Mouse (Mus musculus): ENCODE measurements at regions not wholly inside any gene's neighbourhood (a gene's known extent, or its start where the extent isn't known, plus 50 kb on each side); places are given as distances from the start of the nearest gene placed in this dataset.

GRCm38 (mm10) chr16:29858645-29859044 is 205.5 kb upstream of the Hes1 start:
- no peak for DNase-seq (ENCODE audit: low spot score in 2 of 2)

DNA sequence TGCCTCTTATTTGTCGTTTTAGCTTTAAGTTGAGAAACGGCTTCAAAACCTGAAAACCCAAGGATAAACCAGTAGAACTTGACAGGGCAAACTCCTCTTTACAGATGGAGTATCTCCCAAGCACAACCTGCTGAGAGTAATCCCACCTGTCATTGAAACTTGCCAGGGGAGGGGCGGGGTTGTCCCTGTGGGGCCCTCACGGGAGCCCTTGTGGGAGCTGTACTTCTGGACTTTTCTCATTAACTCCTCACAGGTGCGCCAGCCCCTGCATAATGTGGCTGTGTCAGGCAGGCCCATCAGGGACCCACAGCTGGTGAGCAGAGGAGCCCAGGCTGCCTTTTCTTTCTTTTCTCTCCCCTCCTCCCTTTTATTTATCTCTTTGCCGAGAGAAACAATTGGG is 203.9 kb upstream of the Hes1 start:
- no peak for DNase-seq (ENCODE audit: low spot score in 2 of 2)

DNA sequence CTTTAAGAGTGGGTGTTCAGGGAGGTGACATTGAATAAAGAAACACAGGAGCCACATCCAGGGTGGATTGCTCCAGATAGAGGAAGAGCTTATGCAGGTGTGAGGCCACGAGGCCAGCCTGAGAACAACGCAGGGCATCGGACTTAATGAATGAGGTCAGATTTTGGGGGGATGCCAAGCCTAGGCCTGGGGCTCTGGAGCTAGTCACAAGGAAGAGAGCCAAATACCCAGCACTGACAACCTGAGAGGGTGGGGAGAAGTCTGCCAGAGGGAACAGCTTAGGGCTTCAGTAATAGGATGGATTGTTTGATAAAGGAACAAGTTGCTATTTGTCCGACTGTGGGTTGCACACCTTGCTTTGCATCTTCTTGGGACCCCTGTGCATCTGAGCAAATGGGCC is 203.1 kb upstream of the Hes1 start:
- no peak for DNase-seq (ENCODE audit: low spot score in 2 of 2)

DNA sequence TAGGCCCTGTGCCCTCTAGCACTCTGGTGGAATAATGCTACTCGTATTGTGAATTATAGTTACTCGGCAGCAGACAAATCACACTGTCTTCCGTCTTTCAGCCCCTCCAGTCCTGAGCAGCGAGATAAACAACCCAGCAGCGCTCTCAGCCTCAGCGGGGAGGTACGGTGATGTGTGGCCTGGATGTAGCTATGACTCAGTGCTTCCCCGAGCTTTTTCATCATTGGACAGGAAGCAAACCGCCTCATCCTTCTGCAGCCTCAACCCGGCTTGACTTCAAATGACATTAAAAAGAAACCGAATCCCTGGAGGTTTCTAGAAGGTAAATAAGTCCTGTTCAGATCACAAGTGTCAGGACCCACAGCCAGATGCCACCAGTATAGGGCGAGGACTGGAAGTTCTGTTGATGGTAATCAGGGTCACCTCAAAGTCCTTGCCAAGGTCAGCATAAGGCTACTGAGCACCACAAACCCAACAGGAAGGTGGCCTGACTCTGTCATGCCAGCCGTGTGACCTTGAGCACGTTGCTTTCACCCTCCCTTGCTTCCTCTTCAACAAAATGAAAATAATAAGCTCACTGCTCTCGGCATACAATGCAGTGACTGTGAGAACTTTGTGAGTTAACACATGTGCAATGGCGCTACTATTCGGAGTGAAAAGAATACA is 199.0 kb upstream of the Hes1 start:
- DNase-seq (ENCODE audit: low spot score in 2 of 2): no peak

- no peak for DNase-seq (ENCODE audit: low spot score in 2 of 2)
Measured at GRCm38 (mm10) chr16:29871395-29871794, 192.8 kb upstream of the Hes1 start.

- no peak for DNase-seq (ENCODE audit: low spot score in 2 of 2)
Measured at GRCm38 (mm10) chr16:29876196-29876595, 188.0 kb upstream of the Hes1 start.

DNA sequence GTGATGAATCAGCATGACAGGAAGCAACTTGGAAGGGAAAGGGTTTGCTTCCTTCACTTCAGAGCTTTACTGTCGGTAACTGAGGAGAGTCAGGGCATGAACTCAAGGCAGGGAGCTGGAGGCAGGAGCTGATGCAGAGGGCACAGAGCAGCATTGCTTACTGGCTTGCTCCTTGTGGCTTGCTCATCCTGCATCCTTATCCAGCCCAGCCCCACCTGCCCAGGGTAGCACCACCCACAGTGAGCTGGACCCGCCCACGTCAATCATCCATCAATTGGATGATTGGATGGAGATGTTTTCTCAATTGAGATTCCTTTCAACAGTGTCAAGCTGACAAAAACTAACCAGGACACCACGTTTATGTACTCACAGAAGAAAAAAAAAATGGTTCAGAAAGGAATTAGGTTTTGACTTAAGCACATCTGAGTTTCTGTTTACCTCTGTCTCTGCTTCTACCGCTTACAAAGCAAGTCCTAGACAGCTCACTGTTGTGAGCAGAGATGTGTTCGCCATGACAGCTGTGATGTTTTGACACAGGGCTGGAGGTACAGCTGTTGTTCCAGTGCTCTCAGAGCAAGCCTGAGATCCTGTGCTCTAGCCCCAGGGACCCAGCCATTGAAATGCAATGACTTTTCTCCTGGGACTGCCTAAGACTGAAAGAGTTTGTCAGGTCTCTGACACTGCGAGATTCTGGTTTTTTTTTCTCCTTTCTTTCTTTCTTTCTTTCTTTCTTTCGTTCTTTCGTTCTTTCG is 186.6 kb upstream of the Hes1 start:
- DNase-seq (ENCODE audit: low spot score in 2 of 2): no peak

GRCm38 (mm10) chr16:29879665-29880064 is 184.5 kb upstream of the Hes1 start:
- DNase-seq (ENCODE audit: low spot score in 2 of 2): no peak

DNA sequence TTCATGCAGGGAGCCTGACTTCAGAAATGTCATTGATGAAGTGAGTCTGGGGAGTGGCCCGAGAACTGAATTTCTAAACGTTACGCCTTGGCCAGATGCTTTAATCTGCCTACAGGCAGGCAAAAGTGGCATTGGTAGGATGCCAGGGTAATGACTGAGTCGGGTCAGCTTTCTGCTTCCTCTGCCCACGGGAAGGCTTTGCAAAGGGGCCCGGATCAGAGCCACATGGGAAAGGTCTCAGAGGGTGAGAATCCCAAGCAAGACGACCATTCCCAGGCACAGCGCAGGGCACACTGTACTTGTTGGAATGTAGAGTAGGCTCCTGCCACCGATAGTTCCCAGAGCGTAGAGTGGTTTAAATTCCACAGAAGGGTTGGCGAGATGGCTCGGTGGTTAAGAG is 182.7 kb upstream of the Hes1 start:
- DNase-seq (ENCODE audit: low spot score in 2 of 2): peak in 1 of 2 experiments; percentile 31

DNA sequence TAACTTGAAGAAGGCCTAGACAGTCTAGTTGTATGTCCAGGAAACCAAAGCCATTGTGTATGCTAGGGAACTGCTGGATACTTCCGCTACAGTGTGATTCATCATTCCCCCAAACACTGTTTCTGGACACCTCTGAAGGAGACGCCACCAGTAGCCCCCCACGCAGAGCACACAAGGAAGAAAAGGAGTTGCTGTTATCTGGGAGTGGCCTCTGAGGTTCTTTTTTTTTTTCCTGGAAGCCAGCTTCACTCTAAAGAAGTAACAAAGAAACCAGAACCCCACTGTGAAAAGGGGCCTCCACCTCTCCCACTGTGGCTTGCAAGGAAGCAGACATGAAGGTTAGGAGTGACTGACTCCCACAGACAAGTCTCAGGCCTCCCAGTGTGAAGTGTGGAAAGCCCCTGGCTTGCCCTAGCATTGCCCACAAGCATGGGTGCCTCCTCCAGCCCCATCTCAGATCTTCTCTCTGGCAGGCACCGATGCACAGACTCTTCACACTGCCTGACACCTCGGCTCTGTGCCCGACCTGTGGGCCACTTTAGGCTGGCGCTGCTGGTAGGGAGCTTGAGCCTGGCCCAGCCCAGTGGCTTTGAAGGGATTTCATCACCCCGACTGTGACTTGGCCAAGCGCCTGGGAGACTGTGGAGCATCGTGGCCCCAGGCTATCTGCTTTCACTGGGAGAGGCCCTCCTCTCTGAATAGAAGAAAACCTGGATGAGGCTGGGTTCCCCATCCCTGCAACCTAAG is 181.8 kb upstream of the Hes1 start:
- peak; percentile 37 to 60 for DNase-seq (ENCODE audit: low spot score in 2 of 2)

DNA sequence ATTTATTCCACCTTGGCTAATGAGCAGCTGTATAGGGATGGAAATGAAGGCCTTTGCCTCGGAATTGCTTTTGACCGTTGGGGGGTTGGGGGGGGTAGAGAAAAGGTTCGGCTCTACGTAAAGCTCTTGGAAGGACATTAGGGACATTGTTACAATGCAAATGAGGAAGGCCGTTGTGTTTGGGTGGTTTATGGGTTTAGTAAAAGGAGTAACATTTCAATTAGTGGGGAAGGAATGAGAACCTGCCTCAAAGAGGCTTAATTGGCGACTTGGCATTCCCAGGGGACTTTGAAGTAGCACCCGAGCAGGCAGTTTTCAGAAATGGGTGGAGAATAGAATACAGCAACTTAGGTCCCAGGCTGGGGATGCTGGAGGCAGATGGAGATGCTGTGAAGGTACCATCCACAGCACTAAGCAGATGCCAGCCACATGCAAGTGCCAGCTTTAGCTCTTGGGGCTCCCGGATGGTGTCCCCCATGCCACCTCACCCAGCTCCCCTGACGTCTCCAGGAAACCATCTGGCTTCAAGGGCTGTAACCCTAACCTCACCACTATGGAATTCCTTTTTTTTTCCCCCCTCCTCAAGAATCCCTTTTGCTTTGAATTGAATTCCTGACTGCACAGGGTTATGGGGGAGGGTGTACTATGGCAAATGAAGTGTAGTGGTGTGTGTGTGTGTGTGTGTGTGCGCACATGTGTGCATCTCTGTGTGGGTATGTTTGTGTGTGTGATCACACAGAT is 180.8 kb upstream of the Hes1 start:
- no peak for DNase-seq (ENCODE audit: low spot score in 2 of 2)

- no peak for DNase-seq (ENCODE audit: low spot score in 2 of 2)
Measured at GRCm38 (mm10) chr16:29884899-29885298, 179.3 kb upstream of the Hes1 start.

DNA sequence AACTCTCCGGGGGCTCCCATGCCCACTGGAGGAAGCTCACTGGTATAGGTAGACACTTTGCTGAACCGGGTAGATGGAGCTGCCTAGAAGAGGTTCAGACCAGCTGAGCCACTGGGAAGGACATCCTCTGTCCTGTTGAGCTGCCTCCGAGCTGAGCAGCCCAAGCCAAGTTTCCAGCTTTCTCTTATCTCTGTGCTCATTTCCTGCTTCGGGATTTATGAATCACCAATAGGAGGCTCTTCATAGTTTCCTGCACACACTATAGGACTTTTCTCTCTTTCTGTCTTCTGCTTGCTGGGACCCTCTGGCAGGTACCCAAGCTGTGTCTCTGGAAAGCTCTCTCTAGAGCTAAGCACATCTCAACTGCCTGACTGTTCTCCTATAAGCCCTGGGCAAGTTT is 177.4 kb upstream of the Hes1 start:
- DNase-seq (ENCODE audit: low spot score in 2 of 2): no peak

DNA sequence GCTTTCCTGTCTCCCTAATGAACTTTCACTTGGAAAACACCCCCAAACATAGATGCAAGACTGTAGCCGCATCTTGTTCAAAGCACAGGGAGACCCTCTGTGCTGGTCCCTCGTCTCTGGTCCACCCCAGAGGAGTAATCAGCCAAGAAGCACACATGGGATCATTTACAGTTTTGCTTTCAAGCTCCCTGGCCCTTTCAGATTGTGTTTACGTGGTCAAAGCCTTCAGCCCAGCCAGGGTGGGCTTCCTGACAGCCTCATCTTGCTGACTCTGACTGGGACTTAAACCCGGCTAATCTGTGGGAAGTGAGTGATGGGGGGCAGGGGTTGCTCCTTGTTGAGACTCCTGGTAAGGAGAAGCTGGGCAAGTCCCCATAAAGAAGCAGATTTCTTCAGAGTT is 174.8 kb upstream of the Hes1 start:
- DNase-seq (ENCODE audit: low spot score in 2 of 2): no peak

DNA sequence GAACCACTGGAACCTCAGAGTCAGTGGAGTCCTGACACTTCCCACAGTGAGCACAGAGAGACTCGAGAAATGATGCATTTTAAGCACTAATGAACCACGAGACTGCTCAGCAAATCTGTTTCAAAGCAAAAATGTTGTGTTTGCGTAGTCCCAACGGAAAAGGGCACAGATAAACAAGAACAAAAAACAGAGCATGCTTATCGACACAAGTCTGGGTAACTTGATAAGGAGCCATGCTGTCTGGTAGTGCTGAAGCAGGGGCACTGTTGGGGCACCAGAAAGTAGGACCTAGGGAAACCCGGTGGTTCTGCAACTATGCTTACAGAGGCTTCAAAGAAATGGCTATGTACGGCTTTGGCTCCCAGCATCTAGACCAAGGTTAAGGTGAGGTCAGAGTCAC is 172.7 kb upstream of the Hes1 start:
- DNase-seq (ENCODE audit: low spot score in 2 of 2): no peak

GRCm38 (mm10) chr16:29893871-29894828 is 170.0 kb upstream of the Hes1 start:
- peak in 1 of 2 experiments; percentile 41 for DNase-seq (ENCODE audit: low spot score in 2 of 2)

- no peak for DNase-seq (ENCODE audit: low spot score in 2 of 2)
Measured at GRCm38 (mm10) chr16:29896393-29896792, 167.8 kb upstream of the Hes1 start.

DNA sequence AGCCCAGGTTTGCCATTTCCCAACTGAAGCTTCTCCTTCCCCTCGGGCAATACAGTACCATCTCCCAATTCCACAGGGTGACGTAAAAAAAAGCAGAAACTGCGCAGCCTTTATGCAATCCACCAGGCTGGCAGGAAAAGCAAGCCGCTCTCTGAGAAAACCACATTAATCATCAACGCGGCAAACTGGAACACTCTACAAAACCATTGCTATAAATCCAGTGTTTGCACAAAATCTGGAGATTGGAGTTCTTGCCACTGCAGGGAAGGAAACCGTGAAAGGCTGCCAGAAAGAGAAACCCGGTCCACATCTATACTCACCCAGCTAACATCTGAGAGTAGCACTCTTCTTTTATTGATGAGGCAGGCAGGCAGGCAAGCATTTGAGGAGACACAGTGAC is 160.7 kb upstream of the Hes1 start:
- DNase-seq (ENCODE audit: low spot score in 2 of 2): no peak

DNA sequence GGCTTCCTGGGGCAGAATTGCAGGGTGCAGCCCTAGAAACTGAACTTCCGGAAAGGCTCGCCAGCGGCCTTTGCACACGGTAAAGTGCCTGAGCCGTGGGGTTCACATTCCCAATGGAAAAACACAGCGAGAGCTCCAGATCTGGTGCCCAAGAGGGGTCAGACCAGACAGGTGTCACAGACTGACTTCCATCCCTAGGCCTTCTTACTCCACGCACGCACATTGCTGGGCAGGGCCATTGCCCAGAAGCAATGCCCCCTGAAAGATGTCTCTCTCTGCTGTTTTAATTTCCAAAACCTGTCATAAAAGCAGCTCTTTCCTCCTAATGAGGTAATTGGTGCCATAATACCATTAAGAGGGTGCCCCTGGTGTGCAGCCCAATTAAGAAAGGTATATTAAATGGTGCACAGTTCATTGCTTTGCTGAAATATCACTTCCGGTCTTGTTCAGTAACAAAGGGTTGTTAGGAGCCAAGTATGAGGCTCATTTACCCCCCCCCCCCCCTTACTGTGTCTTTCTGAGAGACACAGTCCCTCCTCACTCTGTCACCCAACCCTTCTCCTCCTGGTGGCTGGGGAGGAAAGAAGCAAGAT is 159.9 kb upstream of the Hes1 start:
- DNase-seq (ENCODE audit: low spot score in 2 of 2): no peak

GRCm38 (mm10) chr16:29907331-29907730 is 156.9 kb upstream of the Hes1 start:
- DNase-seq (ENCODE audit: low spot score in 2 of 2): no peak

Data from gastrocnemius, postnatal 4 days (tissue).